Mouse (Mus musculus) gastrocnemius, postnatal 4 days (tissue): ENCODE data around the gene Bsdc1. TPM values are rescaled to one million over a fixed set of nuclear protein-coding genes. Genes with fewer than 3 reads are reported as not detected.
A peak's percentile ranks its signal among the peaks of the same experiment; 100 is the strongest.

Experiments
- DNase-seq, 2 experiments: peaks; one replicate each; pipeline ENCODE4 v3.0.0; 2021 to 2022; ENCODE audit warnings: low spot score in 2 of 2, mixed read lengths in 2 of 2
- total RNA-seq, 2 experiments: library from RNA; stranded (reverse); gene quantifications; 2 replicates each; pipeline ENCODE4 v1.2.3; 2021

The Bsdc1 gene
- total RNA-seq, 2 experiments from 2014 or later = 32.2 to 35.2 TPM

GRCm38 (mm10) chr4:129476047-129476446, 14.7 kb downstream of the Bsdc1 start:
- DNase-seq = no peak

GRCm38 (mm10) chr4:129479863-129480262, 18.5 kb downstream of the Bsdc1 start:
- DNase-seq = no peak

- no peak for DNase-seq
These were observed 19.7 kb downstream of the Bsdc1 start for GRCm38 (mm10) chr4:129481090-129481489.

GRCm38 (mm10) chr4:129490972-129491880, 29.8 kb downstream of the Bsdc1 start, which contains the start of the genes Tssk3 and Fam229a:
Gene Tssk3 (minus strand): TSS chr4:129491022.
Gene Fam229a (plus strand): TSS chr4:129491190.
- no peak for DNase-seq

GRCm38 (mm10) chr4:129494681-129495080, 33.3 kb downstream of the Bsdc1 start:
- no peak for DNase-seq

GRCm38 (mm10) chr4:129495672-129496562, 34.5 kb downstream of the Bsdc1 start:
- DNase-seq = no peak

- peak in 1 of 2 experiments; percentile 21 for DNase-seq
These were observed 35.2 kb downstream of the Bsdc1 start for GRCm38 (mm10) chr4:129496631-129497030.

GRCm38 (mm10) chr4:129498941-129499340, 37.6 kb downstream of the Bsdc1 start:
- no peak for DNase-seq

- no peak for DNase-seq
These were observed 38.6 kb downstream of the Bsdc1 start for GRCm38 (mm10) chr4:129500017-129500416.

- DNase-seq = peak; percentile 80 to 90
These were observed 39.5 kb downstream of the Bsdc1 start for GRCm38 (mm10) chr4:129500607-129501566.

GRCm38 (mm10) chr4:129502327-129502888, 41.0 kb downstream of the Bsdc1 start:
- DNase-seq = no peak

GRCm38 (mm10) chr4:129502901-129503444, 41.6 kb downstream of the Bsdc1 start:
- no peak for DNase-seq

GRCm38 (mm10) chr4:129505511-129505910, 44.1 kb downstream of the Bsdc1 start:
- no peak for DNase-seq

- DNase-seq = no peak
These were observed 46.3 kb downstream of the Bsdc1 start for GRCm38 (mm10) chr4:129507434-129508236.

GRCm38 (mm10) chr4:129508237-129508515, 46.8 kb downstream of the Bsdc1 start:
- no peak for DNase-seq

GRCm38 (mm10) chr4:129508834-129509600, 47.6 kb downstream of the Bsdc1 start:
- DNase-seq = no peak

GRCm38 (mm10) chr4:129509650-129510049, 48.3 kb downstream of the Bsdc1 start:
- no peak for DNase-seq

- no peak for DNase-seq
These were observed 49.5 kb downstream of the Bsdc1 start for GRCm38 (mm10) chr4:129510723-129511412.
